Mouse (Mus musculus): ENCODE measurements around the gene Ehd4.

Ehd4 gene

DNA sequence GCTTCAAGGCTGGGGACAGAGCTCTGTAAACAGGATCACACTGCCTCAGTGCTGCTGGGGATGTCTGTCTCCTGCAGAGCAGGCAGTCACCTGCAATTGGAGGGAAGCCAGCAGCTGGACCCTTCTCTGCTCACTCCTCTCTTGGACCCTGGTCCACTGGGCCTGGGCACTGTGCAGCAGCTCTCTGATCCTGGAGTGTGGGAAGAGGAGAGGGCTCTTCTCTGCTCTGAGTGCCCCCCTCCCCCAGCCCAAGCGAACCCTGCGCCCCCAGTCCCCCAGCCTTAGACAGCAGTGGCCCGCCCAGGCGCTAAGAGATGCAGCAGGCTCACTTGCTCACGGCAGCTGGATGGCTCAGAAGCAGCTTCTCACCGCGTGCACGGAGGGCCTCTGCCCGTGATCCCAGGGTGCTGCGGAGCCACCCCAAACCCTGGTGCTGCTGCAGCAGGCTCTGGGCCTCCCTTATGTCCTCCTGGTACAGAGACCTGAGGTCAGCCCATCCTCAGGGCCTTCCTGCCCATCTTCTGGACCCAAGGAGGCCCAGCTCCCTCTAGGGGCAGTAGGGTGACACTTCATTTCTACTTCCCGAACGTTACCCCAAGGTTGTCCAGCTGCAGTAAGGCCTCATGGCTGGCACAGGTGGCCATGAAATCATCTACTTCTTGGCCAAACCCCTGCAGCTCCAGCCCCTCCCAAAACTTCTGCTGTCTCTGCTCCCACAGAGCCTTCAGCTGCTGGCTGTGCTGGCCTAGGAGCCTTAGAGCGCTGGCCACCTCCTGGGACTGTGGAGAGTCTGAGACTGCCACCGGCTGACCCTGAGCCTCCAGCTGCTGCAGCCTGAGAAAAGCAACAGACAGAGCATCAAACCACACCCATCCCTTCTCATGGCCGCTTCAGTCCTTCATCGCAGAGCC, 85.6 kb downstream of the Ehd4 start:
- peak; percentile 12 to 13 for DNase-seq

DNA sequence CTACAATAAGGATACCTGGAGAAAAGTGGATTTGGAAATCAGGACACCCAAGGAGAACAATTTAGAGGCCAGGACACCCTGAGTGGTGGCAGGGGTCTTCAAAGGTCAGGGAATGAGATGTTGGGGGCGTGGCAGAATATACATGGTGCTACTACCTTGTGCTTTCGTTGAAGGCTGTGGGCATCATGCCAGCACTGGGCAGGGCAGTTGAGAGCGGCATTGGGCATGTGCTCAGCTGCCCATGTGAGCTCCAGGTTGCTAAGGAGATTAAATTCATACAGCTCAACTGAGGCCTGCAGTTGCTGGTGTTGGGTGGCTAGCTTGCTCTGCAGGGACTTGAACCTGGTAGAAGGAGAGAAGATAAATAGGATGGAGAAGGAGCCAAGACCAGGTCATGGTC, 88.2 kb downstream of the Ehd4 start:
- no peak for DNase-seq

DNA sequence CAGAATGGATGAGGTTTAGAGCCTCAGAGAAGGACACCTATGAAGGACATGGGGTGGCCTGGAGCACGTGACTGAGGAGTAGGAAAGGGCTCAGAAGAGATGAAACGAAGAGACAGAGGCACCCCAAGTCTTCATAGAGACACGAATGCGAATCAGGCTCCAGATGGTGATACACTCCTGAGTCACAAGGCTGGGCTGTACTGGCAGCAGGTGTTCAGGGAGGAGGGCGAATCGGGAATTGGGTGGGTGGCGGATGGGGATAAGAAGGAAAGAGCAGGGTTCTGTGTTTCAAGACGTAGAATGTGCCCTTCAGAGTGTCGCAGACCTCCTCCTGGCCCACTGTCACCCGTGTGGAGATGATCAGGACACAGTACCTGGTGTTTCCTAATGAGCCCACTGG, 89.2 kb downstream of the Ehd4 start:
- DNase-seq = no peak

- DNase-seq = no peak
Measured at GRCm38 (mm10) chr2:120064639-120065038, 89.8 kb downstream of the Ehd4 start.

- no peak for DNase-seq
Measured at GRCm38 (mm10) chr2:120062248-120062647, 92.2 kb downstream of the Ehd4 start.

DNA sequence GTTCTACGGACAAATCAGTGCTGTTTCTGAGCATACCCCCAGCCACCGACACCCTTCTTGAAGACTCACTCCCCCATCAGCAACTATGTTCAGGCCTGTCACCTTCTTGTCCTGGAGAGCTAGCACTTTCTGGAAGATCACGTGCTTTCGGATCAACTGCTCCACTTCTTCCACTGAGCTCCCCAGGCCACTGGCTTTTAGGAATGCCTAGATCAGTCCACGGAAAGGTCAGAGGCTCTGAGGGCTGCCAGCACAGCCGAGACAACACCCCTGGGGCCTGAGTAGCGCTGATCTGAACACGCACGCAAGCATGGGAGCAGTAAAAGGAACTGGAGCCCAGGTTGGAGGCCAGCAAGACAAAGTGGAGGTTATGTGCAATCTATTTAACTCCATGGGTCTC, 93.8 kb downstream of the Ehd4 start:
- no peak for DNase-seq

GRCm38 (mm10) chr2:120060190-120060589, 94.2 kb downstream of the Ehd4 start:
- DNase-seq = no peak

GRCm38 (mm10) chr2:120059466-120059865, 94.9 kb downstream of the Ehd4 start:
- no peak for DNase-seq

GRCm38 (mm10) chr2:120058818-120059217, 95.6 kb downstream of the Ehd4 start:
- no peak for DNase-seq

GRCm38 (mm10) chr2:120055923-120056322, 98.5 kb downstream of the Ehd4 start:
- DNase-seq = no peak

DNA sequence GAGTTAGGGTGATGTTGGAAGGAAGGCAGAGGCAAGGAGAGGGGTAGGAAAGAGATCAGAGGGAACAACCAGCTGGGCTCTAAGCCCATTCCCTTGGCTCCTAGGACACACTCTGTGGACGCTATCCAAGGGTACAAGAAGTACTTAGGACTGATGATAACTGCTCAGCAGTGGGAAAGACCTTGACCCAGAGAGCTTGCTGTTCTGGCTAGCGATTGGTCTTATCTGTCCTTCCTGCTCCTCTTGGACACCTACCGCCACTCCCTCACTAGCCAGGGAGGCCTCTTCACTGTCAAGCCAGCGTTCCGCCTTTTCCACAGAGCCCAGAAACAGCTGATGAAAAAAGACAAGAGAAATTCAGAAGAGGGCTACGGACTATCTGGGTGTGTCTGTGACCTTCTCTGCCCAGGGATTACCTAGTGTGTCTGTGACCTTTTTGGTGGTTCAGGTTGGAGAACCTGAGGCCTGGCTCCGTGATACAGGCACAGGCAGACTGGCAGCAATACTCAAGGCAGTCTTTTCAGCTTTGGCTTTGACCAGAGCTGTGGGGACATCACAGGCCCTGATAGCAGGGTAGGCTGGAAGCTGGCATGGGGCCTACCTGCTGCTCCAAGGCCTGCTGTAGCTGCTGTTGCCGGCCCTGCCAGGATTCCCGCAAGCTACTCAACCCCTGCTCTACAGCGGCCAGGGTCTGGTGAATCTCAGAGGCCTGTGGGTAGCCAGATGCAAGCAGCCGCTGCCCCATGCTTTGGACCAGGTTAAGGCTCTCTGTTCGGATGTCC, 99.4 kb downstream of the Ehd4 start:
- DNase-seq = no peak

- no peak for DNase-seq
Measured at GRCm38 (mm10) chr2:120051405-120051804, 103.0 kb downstream of the Ehd4 start.

DNA sequence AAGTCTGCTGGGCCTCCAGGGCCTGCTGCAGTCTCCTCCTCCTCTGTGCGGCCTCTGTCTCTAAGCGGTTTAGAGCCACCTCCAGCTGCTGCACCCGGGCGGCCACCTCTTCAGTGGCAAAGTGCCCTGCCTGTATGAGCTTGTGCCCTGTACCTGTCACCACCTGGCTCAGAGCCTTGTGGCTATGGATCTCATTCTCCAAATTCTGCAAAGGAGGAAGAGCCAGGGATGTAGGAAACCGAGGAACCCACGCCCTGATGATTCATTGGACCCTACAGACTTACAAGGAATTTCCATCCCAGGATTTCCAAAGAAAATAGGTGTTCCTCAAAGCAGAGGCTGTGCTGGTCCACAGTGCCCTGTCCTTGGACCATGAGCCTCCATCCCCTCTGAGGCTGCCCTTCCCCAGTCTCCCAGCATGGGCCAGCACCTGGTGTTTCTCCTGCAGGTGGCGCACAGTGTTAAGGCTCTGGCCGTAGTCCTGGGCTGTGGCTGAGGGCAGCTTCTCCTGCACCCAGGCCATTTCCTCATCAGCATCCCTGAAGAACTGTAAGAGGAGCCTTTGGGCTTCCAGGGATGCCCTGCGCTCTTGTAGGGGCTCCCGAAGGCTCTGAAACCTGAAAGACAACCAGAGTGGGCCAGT, 104.7 kb downstream of the Ehd4 start:
- DNase-seq = peak; percentile 46 to 48

GRCm38 (mm10) chr2:120048173-120048572, 106.2 kb downstream of the Ehd4 start:
- no peak for DNase-seq

DNA sequence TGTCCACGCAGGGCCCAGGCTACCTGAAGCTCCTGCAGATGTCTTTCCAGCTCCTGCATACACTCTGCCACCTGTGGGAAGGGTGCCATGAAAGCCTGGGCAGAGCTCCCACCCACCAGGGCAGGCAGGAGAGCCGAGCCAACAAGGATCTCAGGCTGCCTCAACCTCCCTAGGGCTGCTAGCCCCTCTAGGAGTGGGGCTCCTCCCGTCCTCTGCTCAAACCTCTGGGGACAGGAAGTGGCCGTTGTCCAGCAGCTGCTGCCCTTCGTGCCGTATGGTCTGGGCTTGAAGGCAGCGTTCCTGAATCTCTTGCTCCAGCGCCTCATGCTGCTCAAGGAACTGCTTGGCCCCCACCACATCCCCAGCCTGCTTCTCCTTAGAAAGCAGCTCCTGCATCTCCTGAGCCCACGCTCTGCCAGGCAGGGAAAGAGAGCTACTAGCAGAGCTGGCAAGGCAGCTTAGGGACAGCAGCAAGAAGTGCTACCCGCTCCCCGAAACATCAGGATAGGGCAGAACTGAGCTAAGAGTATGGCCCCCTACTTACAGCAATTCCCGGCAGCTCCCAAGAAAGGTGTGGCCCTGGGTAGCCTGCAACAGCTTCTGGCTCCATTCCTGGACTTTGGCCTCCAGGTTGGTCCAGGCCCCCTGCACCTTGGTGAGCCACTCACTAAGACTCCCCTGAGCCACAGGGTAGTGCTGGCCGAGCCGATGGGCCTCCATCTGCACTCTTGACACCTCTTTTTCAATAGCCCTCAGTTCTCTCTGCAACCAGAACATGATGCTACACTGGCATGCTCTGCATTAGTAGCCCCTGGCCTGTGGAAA, 107.7 kb downstream of the Ehd4 start:
- DNase-seq = no peak

GRCm38 (mm10) chr2:120044676-120045075, 109.7 kb downstream of the Ehd4 start:
- DNase-seq = no peak

DNA sequence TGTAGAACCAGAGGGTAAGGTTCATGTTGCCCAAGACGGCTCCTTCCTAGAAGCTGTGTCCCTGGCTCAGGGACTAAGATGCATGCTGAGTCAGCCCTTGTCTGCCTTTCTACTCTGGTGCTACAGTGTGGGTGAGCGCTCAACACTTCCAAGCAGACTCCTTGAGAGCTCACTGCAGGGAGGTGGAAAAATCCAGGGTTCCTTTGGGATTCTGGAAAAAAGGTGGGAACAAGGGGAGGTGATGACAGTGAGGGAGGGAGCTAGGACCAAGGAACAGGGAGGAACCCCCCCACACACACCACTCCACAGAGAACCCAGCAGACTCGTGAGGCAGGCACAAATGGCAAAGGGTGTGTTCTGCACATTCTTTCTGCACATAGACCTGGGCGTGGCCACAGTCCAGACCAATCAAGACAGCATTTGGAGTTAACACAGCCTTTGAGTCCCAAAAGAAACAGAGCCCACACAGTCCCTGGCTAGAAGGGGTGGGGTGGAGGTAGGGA, 110.3 kb downstream of the Ehd4 start:
- no peak for DNase-seq

DNA sequence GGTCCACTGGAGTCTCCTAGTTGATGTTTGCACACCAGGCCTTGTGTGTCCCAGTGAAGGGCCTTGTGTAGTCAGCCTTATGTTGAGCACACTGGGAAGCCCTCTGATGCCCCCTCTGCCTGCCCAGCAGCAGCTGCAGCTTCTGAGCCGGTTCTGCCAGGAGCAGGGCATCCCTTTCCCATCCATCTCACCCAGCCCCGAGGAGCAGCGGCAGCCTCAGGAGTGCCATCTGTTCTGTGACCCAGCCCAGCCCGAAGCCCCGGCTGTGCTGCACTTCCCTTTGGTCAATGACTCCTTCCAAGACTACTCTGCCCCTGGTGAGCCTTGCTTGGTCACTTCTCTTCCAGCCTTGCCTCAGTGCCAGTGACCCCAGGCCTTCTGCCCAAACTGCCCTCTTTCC, 113.4 kb downstream of the Ehd4 start:
- no peak for DNase-seq

Data from B cell, adult 2 months (primary cell).